Comparison of ENCODE assay signal across 10 mouse cellular contexts in the genomic region with DNA sequence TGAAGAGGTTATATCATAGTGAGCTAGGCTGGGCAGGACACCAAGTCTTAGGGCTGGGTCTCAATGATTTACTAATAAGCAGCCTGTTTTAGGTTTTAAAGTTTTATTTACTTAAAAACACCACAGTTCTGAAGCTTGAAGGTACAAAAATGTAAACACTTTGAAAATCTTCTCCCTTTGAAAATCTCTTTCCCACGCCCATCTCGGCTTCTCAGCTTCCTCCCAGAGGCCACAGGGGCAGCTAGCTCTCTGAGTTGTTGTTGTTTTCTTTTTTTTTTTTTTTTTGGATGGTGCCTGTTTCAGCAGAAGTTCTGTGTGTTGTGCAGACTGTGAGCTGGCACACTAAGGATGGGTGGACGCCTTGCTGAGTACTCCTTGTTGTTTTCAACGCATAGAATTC. TPM values are rescaled to one million over a fixed set of nuclear protein-coding genes. Genes with fewer than 3 reads are reported as not detected.
DNase-seq lines count a peak whose midpoint lies in the region; ATAC-seq and TF ChIP-seq lines count a peak whose summit lies in the region.
"Had no signal": no experiment of that assay in that cellular context is flagged by ENCODE, and none has a peak within 500 bp of the region (broad histone marks: within the 10 kb centered on the region; RNA-seq: fewer than 3 reads in every experiment).

No protein-coding gene starts in this region.

- H3K27me3 ChIP-seq in heart, embryonic 14.5 days (ENCODE audit: control insufficient read depth, insufficient read depth, low read length): peaks cover 10% of the 10 kb centered on the region; the same call in 1 of the 2 replicates
- H3K27me3 ChIP-seq in heart, adult 2 months (ENCODE audit: control insufficient read depth, insufficient read depth, low read length): no peaks in the 10 kb centered on the region
- peaks cover 19% of the 10 kb centered on the region for H3K27me3 ChIP-seq in lung, embryonic 15.5 days
- no peaks in the 10 kb centered on the region for H3K27me3 ChIP-seq in myocyte (ENCODE audit: control insufficient read depth, insufficient read depth, insufficient read length)

- H3K4me2 ChIP-seq in heart, embryonic 14.5 days (ENCODE audit: low read length): peak overlapping the region; percentile 87
- peak overlapping the region; percentile 96; the same call in 1 of the 2 replicates for H3K4me2 ChIP-seq in lung, embryonic 15.5 days
- peak overlapping the region; percentile 85 for H3K4me2 ChIP-seq in myocyte (ENCODE audit: low read depth)

- peaks cover 0 to 3% of the 10 kb centered on the region in 2 experiments; a peak in 1 of 4 replicates for H3K4me1 ChIP-seq in heart, embryonic 14.5 days (ENCODE audit: control insufficient read depth in 2 of 2, insufficient read depth in 2 of 2, low read length in 2 of 2)
- H3K4me1 ChIP-seq in heart, adult 2 months (ENCODE audit: control insufficient read depth, insufficient read depth, low read length): no peaks in the 10 kb centered on the region
- peaks cover 19% of the 10 kb centered on the region for H3K4me1 ChIP-seq in lung, embryonic 15.5 days

- no peak overlapping the region for H3K9ac ChIP-seq in heart, embryonic 14.5 days (ENCODE audit: low read length)
- H3K9ac ChIP-seq in heart, adult 2 months (ENCODE audit: low read depth, low read length): no peak overlapping the region
- H3K9ac ChIP-seq in lung, embryonic 15.5 days: no peak overlapping the region

- H3K9me3 ChIP-seq in heart, embryonic 14.5 days (ENCODE audit: control insufficient read depth, low read length): no peaks in the 10 kb centered on the region
- H3K9me3 ChIP-seq in lung, embryonic 15.5 days: no peaks in the 10 kb centered on the region

- TF ChIP-seq POLR2A in heart, adult 2 months (IDR thresholded peaks at IDR 0.05; ENCODE audit: insufficient read depth, low read depth, low read length): no peak
- no peak for TF ChIP-seq POLR2A in myocyte (IDR thresholded peaks at IDR 0.05; ENCODE audit: insufficient read length, low read depth)

- intact Hi-C loops in heart, adult 2 months (cut with DNase I): loop anchor here (5.0 kb wide), 1 partner anchor 32 kb away; no protein-coding TSS in a partner anchor

- TF ChIP-seq CTCF in heart, adult 2 months (IDR thresholded peaks at IDR 0.05): no peak

- H3ac ChIP-seq in myocyte (ENCODE audit: control insufficient read depth, insufficient read length): no peak overlapping the region

- no peak overlapping the region for H3K27ac ChIP-seq in heart, embryonic 14.5 days (replicated peaks in 1 of 2; ENCODE audit: control insufficient read depth in 1 of 2, insufficient read depth in 1 of 2, low read depth in 2 of 2, low read length in 2 of 2)
- H3K27ac ChIP-seq in heart, adult 2 months: no peak overlapping the region
- no peak overlapping the region for H3K27ac ChIP-seq in lung, embryonic 15.5 days
- H3K27ac ChIP-seq: gastrocnemius, adult 2 months had no signal

- H3K36me3 ChIP-seq in heart, embryonic 14.5 days (ENCODE audit: control insufficient read depth, insufficient read depth, low read length): no peaks in the 10 kb centered on the region
- H3K36me3 ChIP-seq in heart, adult 2 months (ENCODE audit: control insufficient read depth, insufficient read depth, low read length): no peaks in the 10 kb centered on the region
- H3K36me3 ChIP-seq in lung, embryonic 15.5 days: no peaks in the 10 kb centered on the region
- no peaks in the 10 kb centered on the region for H3K36me3 ChIP-seq in myocyte (ENCODE audit: control insufficient read depth, insufficient read depth)

- H3K79me2 ChIP-seq in heart, adult 2 months (replicated peaks; ENCODE audit: control insufficient read depth, insufficient read depth, low read length): peaks cover 2% of the 10 kb centered on the region; the same call in 1 of the 2 replicates
- peaks cover 54% of the 10 kb centered on the region for H3K79me2 ChIP-seq in myocyte (ENCODE audit: control insufficient read depth, insufficient read depth)

- no peak for ATAC-seq in heart, embryonic 14.5 days (ENCODE audit: insufficient number of reproducible peaks, insufficient read depth, low FRiP score, low read depth)
- ATAC-seq in lung, embryonic 15.5 days (ENCODE audit: borderline replicate concordance, extremely low read depth, low FRiP score, low TSS enrichment): no peak

- H3K4me3 ChIP-seq in heart, embryonic 14.5 days (ENCODE audit: control insufficient read depth in 1 of 2, insufficient read depth in 1 of 2, low read depth in 1 of 2, low read length in 2 of 2): no peak overlapping the region
- no peak overlapping the region for H3K4me3 ChIP-seq in heart, adult 2 months
- H3K4me3 ChIP-seq in lung, embryonic 15.5 days: no peak overlapping the region; the same call in 1 of the 2 replicates
- peak overlapping the region; percentile 39 for H3K4me3 ChIP-seq in myocyte

- TF ChIP-seq EP300 in heart, adult 2 months (IDR thresholded peaks at IDR 0.05; ENCODE audit: insufficient read depth, low read depth, low read length): no peak

- no peak for DNase-seq in heart, adult 2 months
- DNase-seq in lung, postnatal 10 days: no peak
- peak; percentile 38 for DNase-seq in T-cell, adult 2 months (ENCODE audit: low spot score)
- no peak for DNase-seq in MN1 (ENCODE audit: low spot score)
- DNase-seq in layer of hippocampus, adult 9-11 months: no peak
- DNase-seq: gastrocnemius, adult 2 months; lung, postnatal 4 days had no signal

- WGBS in heart, embryonic 14.5 days: 65% methylated on average over 4 of the region's 4 CpGs
- 70% methylated on average over 4 of the region's 4 CpGs for WGBS in heart, adult 2 months
- 48% methylated on average over 4 of the region's 4 CpGs for WGBS in lung, embryonic 15.5 days

TF ChIP-seq in myocyte, 11 proteins besides CTCF, POLR2A, EP300 and RAD21:
- TF ChIP-seq MYOG (IDR thresholded peaks at IDR 0.05; ENCODE audit: control insufficient read depth in 1 of 3, insufficient read depth in 1 of 3, insufficient read length in 2 of 3, low read depth in 2 of 3) (no peak), REST (IDR thresholded peaks at IDR 0.05; ENCODE audit: insufficient read depth, insufficient read length) (no peak), CEBPB (IDR thresholded peaks at IDR 0.05; ENCODE audit: insufficient read depth, poor library complexity, severe bottlenecking) (no peak), MYOD1 (IDR thresholded peaks at IDR 0.05; ENCODE audit: control insufficient read depth in 1 of 3, insufficient read length in 2 of 3, low read depth in 2 of 3) (no peak), TCF3 (IDR thresholded peaks at IDR 0.05; ENCODE audit: insufficient read length, low read depth) (no peak), POLR2AphosphoS2 (IDR thresholded peaks at IDR 0.05; ENCODE audit: insufficient read length, low read depth) (no peak), USF1 (IDR thresholded peaks at IDR 0.05; ENCODE audit: low read depth) (no peak), MAX (IDR thresholded peaks at IDR 0.05; ENCODE audit: low read depth) (no peak)

RNA-seq across cellular contexts. Expression of gene Retreg1, which starts 1.8 kb away (rescaled TPM):
- polyA plus RNA-seq in heart, embryonic 14.5 days (2014; fragmentation: Nextera tagmentation; extraction: Ambion mirVana): 76.8 and 82.5 TPM in 2 replicates
- total RNA-seq in heart, adult 2 months (2021): 100 to 1,000 TPM; 248 to 328 TPM
- polyA plus RNA-seq in heart, adult 2 months (2012; rRNA removed): 41.0 and 59.1 TPM in 2 replicates
- polyA plus RNA-seq in lung, embryonic 15.5 days (2015; fragmentation: Nextera tagmentation; extraction: Ambion mirVana): 8.0 TPM in 2 replicates
- 32.8 TPM for polyA plus RNA-seq in myocyte (2012; fragmentation: generic; extraction: Trizol)
